Mouse (Mus musculus) heart, postnatal 4 days (tissue): Measurements from ENCODE around the gene Ralgps1. TPM values are rescaled to one million over a fixed set of nuclear protein-coding genes. Genes with fewer than 3 reads are reported as not detected.

Experiments used
- DNase-seq: peaks from one replicate; pipeline ENCODE4 v3.0.0; 2021
- total RNA-seq, 2 experiments: library from RNA; stranded (reverse); gene quantifications; 2 replicates each; pipeline ENCODE4 v1.2.3; 2021

Ralgps1 gene
- total RNA-seq, 2 experiments from 2014 or later: 8.7 to 8.8 TPM

- DNase-seq: no peak
Measured at GRCm38 (mm10) chr2:33208134-33208533, 163.2 kb downstream of the Ralgps1 start.

GRCm38 (mm10) chr2:33207069-33207468 is 164.2 kb downstream of the Ralgps1 start:
- DNase-seq: peak; percentile 59

- DNase-seq: no peak
Measured at GRCm38 (mm10) chr2:33205939-33206525, 165.3 kb downstream of the Ralgps1 start.

GRCm38 (mm10) chr2:33204980-33205379 is 166.3 kb downstream of the Ralgps1 start:
- DNase-seq: no peak

- DNase-seq: peak; percentile 46
Measured at GRCm38 (mm10) chr2:33203284-33203683, 168.0 kb downstream of the Ralgps1 start.

GRCm38 (mm10) chr2:33200368-33201068 is 170.8 kb downstream of the Ralgps1 start:
- peak; percentile 47 for DNase-seq

GRCm38 (mm10) chr2:33189976-33190375 is 181.3 kb downstream of the Ralgps1 start:
- DNase-seq: no peak

GRCm38 (mm10) chr2:33188925-33189670 is 182.2 kb downstream of the Ralgps1 start:
- no peak for DNase-seq

GRCm38 (mm10) chr2:33187874-33188273 is 183.4 kb downstream of the Ralgps1 start:
- peak; percentile 81 for DNase-seq

GRCm38 (mm10) chr2:33186505-33186904 is 184.8 kb downstream of the Ralgps1 start:
- DNase-seq: peak; percentile 63

GRCm38 (mm10) chr2:33185258-33185657 is 186.0 kb downstream of the Ralgps1 start:
- peak; percentile 67 for DNase-seq

- DNase-seq: peak; percentile 79
Measured at GRCm38 (mm10) chr2:33184641-33185040, 186.6 kb downstream of the Ralgps1 start.

GRCm38 (mm10) chr2:33183321-33183720 is 188.0 kb downstream of the Ralgps1 start:
- DNase-seq: no peak

GRCm38 (mm10) chr2:33179930-33180630 is 191.2 kb downstream of the Ralgps1 start:
- no peak for DNase-seq

GRCm38 (mm10) chr2:33179171-33179929 is 191.9 kb downstream of the Ralgps1 start:
- DNase-seq: no peak

- DNase-seq: peak; percentile 29
Measured at GRCm38 (mm10) chr2:33178243-33178932, 192.9 kb downstream of the Ralgps1 start.

- peak; percentile 75 for DNase-seq
Measured at GRCm38 (mm10) chr2:33177443-33178242, 193.6 kb downstream of the Ralgps1 start.

- DNase-seq: peak; percentile 22
Measured at GRCm38 (mm10) chr2:33176921-33177320, 194.4 kb downstream of the Ralgps1 start.

- DNase-seq: peak; percentile 25
Measured at GRCm38 (mm10) chr2:33176516-33176915, 194.8 kb downstream of the Ralgps1 start.

GRCm38 (mm10) chr2:33173686-33174085 is 197.6 kb downstream of the Ralgps1 start:
- DNase-seq: peak; percentile 57
